Mouse (Mus musculus) megakaryocyte, embryonic 14.5 days (primary cell): ENCODE data around the gene Rnls.
"Not testable (repeated sequence)": the region's sequence is repeated elsewhere in the genome, so short reads cannot be mapped to it uniquely, and the experiment has no call there.

Source experiments
- FLI1 ChIP-seq: IDR thresholded peaks from 2 replicates; pipeline ENCODE4 v1.6.1; 2012; ENCODE audit warnings: low read length, inconsistent platforms, mixed read lengths
- GATA1 ChIP-seq: IDR thresholded peaks from 3 replicates; pipeline ENCODE4 v1.6.1; 2012; ENCODE audit warnings: mixed read lengths, low read length, inconsistent platforms, borderline replicate concordance

DNA sequence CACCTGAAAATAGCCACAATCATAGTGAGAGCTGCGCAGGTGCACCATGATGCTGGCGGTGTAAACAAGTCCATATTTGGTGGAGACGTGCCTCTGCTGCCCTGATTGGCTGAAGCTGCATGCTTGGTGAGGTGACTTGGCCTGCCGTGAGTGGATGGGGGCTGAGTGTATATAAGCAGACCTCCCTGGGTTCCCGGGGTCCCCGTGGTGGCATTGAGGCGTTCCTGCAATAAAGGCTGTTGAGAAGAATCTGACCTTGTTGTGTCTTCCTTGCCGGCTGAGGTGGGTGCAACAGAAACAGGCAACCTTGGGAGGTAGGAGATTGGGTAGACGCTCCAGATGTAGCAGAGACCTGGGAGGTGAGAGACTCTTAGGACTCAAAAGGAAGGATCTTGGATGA, 27.3 kb upstream of the Rnls start:
- TF ChIP-seq GATA1, FLI1: not testable (repeated sequence)
